Mouse (Mus musculus) stomach, postnatal 0 days (tissue): Measurements from ENCODE around the gene Cd151. TPM values are rescaled to one million over a fixed set of nuclear protein-coding genes. Genes with fewer than 3 reads are reported as not detected.

ENCODE experiments used
- ATAC-seq: fragments of 200-750 bp; cut with Nextera tagmentation; 2 replicates; pipeline ENCODE4 v1.8.0; 2017; ENCODE audit not compliant: low FRiP score, low TSS enrichment
- DNase-seq: peaks from one replicate; pipeline ENCODE4 v3.0.0-alpha.2; 2016; ENCODE audit warnings: low spot score
- H3K27ac ChIP-seq: fragments of 300-500 bp; sonication (generic); replicated peaks from 2 replicates; pipeline ENCODE4 v1.5.1; 2014; ENCODE audit warnings: mild to moderate bottlenecking, control low read depth
- H3K27me3 ChIP-seq: fragments of 300-500 bp; sonication (generic); 2 replicates; pipeline ENCODE4 v1.6.1; 2014; ENCODE audit warnings: low read length; ENCODE audit not compliant: control insufficient read depth, insufficient read depth
- H3K36me3 ChIP-seq: fragments of 300-500 bp; sonication (generic); 2 replicates; pipeline ENCODE4 v1.6.1; 2014; ENCODE audit warnings: low read length, mixed read lengths; ENCODE audit not compliant: control insufficient read depth, insufficient read depth
- H3K4me1 ChIP-seq: fragments of 300-500 bp; sonication (generic); replicated peaks from 2 replicates; pipeline ENCODE4 v1.6.1; 2014; ENCODE audit warnings: antibody characterized with exemption; ENCODE audit not compliant: control insufficient read depth, insufficient read depth
- H3K4me2 ChIP-seq: fragments of 300-500 bp; sonication (generic); replicated peaks from 2 replicates; pipeline ENCODE4 v1.6.1; 2014; ENCODE audit warnings: low read depth, mild to moderate bottlenecking, control low read depth, moderate library complexity
- H3K4me3 ChIP-seq: fragments of 300-500 bp; sonication (generic); 2 replicates; pipeline ENCODE4 v1.5.1; 2014; ENCODE audit warnings: low read depth, low read length, control low read depth
- H3K9ac ChIP-seq: fragments of 300-500 bp; sonication (generic); 2 replicates; pipeline ENCODE4 v1.6.1; 2014; ENCODE audit warnings: mild to moderate bottlenecking, low read length, control low read depth, mixed read lengths
- H3K9me3 ChIP-seq: fragments of 300-500 bp; sonication (generic); 2 replicates; pipeline ENCODE4 v1.6.1; 2016; ENCODE audit warnings: low read length; ENCODE audit not compliant: control insufficient read depth
- CTCF ChIP-seq: IDR thresholded peaks from 2 replicates; pipeline ENCODE4 v1.5.1; 2016; ENCODE audit warnings: antibody characterized with exemption, low read depth, mild to moderate bottlenecking, moderate library complexity
- EP300 ChIP-seq: optimal IDR thresholded peaks from 2 replicates; pipeline ENCODE3; 2016; ENCODE audit warnings: antibody characterized with exemption
- WGBS: fragments of 180-500 bp; shearing (Covaris S2); extraction: QIAGEN DNeasy Blood & Tissue Kit; methylation state at CpG from one replicate; pipeline ENCODE4 v1.1.7; 2014; 5-methylcytosine and 5-hydroxymethylcytosine counted together
- polyA plus RNA-seq: library from polyadenylated mRNA; unstranded; fragments of >200 nt; fragmentation: Nextera tagmentation; extraction: Ambion mirVana; gene quantifications from 2 replicates; pipeline ENCODE4 v1.2.1, GENCODE M21; 2015

Cd151 gene
- polyA plus RNA-seq, 1 experiment from 2014 or later: 22.6 TPM

GRCm38 (mm10) chr7:141492738-141493137 lies 25.5 kb downstream of the Cd151 start:
- peaks cover 9% of the 10 kb centered on the region for H3K36me3 ChIP-seq
- no peak for TF ChIP-seq EP300
- no peaks in the 10 kb centered on the region for H3K9me3 ChIP-seq
- DNase-seq: no peak
- no peak overlapping the region for H3K4me3 ChIP-seq
- H3K27ac ChIP-seq: no peak overlapping the region
- H3K4me1 ChIP-seq: no peaks in the 10 kb centered on the region
- H3K9ac ChIP-seq: no peak overlapping the region
- no peak overlapping the region for H3K4me2 ChIP-seq
- ATAC-seq: no peak
- 90% methylated on average over 5 of the region's 5 CpGs for WGBS
- H3K27me3 ChIP-seq: no peaks in the 10 kb centered on the region

DNA sequence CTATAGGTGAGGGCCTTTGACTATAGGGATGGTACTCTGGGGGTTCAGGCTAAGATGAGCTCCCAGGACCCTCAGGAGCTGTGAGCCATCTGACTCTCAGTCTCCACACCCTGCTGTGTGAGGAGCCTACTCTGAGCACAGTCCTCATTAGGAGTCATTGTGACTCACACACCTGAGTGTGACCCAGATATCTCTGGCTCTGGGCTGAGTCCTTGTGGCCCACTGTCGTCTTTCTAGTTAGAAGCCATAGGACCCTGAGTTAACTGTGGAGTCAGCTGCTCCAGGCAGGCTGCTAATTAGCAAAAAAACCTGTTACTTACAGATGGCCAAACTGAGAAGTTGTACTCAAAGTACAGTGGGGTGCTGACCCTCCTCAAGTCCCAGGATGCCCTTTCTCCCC lies 26.5 kb downstream of the Cd151 start:
- H3K27ac ChIP-seq: no peak overlapping the region
- H3K36me3 ChIP-seq: peaks cover 9% of the 10 kb centered on the region
- TF ChIP-seq CTCF (no peak), EP300 (no peak)
- H3K4me1 ChIP-seq: no peaks in the 10 kb centered on the region
- 78% methylated on average over 1 of the region's 1 CpGs for WGBS
- H3K4me2 ChIP-seq: no peak overlapping the region
- ATAC-seq: no peak
- no peaks in the 10 kb centered on the region for H3K9me3 ChIP-seq
- no peak overlapping the region for H3K4me3 ChIP-seq
- no peak overlapping the region for H3K9ac ChIP-seq
- no peak for DNase-seq
- no peaks in the 10 kb centered on the region for H3K27me3 ChIP-seq

- Histone ChIP-seq H3K4me3 (no peak overlapping the region), H3K4me1 (no peaks in the 10 kb centered on the region), H3K9ac (no peak overlapping the region), H3K9me3 (no peaks in the 10 kb centered on the region), H3K27ac (no peak overlapping the region), H3K4me2 (no peak overlapping the region), H3K27me3 (no peaks in the 10 kb centered on the region), H3K36me3 (peaks cover 11% of the 10 kb centered on the region)
- WGBS: 92% methylated on average over 2 of the region's 2 CpGs
- TF ChIP-seq EP300 (no peak), CTCF (no peak)
- DNase-seq (no peak), ATAC-seq (no peak)
Measured at GRCm38 (mm10) chr7:141495379-141495778, 28.2 kb downstream of the Cd151 start.

- no peak overlapping the region for H3K4me2 ChIP-seq
- H3K4me3 ChIP-seq: no peak overlapping the region
- no peak for TF ChIP-seq CTCF
- TF ChIP-seq EP300: no peak
- ATAC-seq (no peak), DNase-seq (no peak)
- 71% methylated on average over 4 of the region's 4 CpGs for WGBS
- peaks cover 11% of the 10 kb centered on the region for H3K36me3 ChIP-seq
- no peaks in the 10 kb centered on the region for H3K9me3 ChIP-seq
- no peak overlapping the region for H3K9ac ChIP-seq
- H3K27ac ChIP-seq: no peak overlapping the region
- no peaks in the 10 kb centered on the region for H3K27me3 ChIP-seq
- no peaks in the 10 kb centered on the region for H3K4me1 ChIP-seq
Measured at GRCm38 (mm10) chr7:141495940-141496339, 28.7 kb downstream of the Cd151 start.

DNA sequence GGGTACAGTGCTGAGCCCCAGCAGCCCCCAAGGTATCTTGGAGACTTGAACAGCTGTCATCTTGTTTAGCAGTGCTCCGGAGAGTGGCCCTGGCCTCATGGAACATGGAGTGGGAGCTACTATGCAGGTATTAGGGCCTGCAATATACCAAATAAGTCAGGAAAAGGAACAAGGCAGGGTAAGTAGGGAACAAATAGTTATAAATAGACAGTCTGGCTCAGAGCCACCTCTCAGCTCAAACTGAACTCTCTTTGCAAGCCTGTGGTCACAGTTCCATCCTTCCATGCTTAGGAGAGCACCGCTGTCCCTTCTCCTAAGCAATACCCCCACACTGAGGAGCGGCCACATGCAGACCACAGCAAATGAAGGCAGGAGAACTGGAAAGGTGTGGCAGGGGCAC lies 30.4 kb downstream of the Cd151 start:
- H3K4me2 ChIP-seq: no peak overlapping the region
- peaks cover 10% of the 10 kb centered on the region; the same call in 1 of the 2 replicates for H3K36me3 ChIP-seq
- no peak overlapping the region for H3K9ac ChIP-seq
- WGBS: 73% methylated on average over 3 of the region's 3 CpGs
- H3K27ac ChIP-seq: no peak overlapping the region
- no peaks in the 10 kb centered on the region for H3K9me3 ChIP-seq
- H3K4me1 ChIP-seq: no peaks in the 10 kb centered on the region
- TF ChIP-seq CTCF (no peak), EP300 (no peak)
- no peaks in the 10 kb centered on the region for H3K27me3 ChIP-seq
- DNase-seq (no peak), ATAC-seq (no peak)
- no peak overlapping the region for H3K4me3 ChIP-seq

- DNase-seq: no peak
- TF ChIP-seq EP300 (no peak), CTCF (no peak)
- Histone ChIP-seq H3K36me3 (0 out of 2 replicates have a peak, but pooled peaks cover 4% of the 10 kb centered on the region), H3K27me3 (no peaks in the 10 kb centered on the region), H3K4me2 (no peak overlapping the region), H3K27ac (no peak overlapping the region), H3K4me1 (no peaks in the 10 kb centered on the region), H3K9ac (no peak overlapping the region), H3K9me3 (no peaks in the 10 kb centered on the region), H3K4me3 (no peak overlapping the region)
- 85% methylated on average over 7 of the region's 7 CpGs for WGBS
- ATAC-seq: no peak
Measured at GRCm38 (mm10) chr7:141501820-141502555, 34.8 kb downstream of the Cd151 start.
